Mouse (Mus musculus): ENCODE results near the gene Naglu.

DNA sequence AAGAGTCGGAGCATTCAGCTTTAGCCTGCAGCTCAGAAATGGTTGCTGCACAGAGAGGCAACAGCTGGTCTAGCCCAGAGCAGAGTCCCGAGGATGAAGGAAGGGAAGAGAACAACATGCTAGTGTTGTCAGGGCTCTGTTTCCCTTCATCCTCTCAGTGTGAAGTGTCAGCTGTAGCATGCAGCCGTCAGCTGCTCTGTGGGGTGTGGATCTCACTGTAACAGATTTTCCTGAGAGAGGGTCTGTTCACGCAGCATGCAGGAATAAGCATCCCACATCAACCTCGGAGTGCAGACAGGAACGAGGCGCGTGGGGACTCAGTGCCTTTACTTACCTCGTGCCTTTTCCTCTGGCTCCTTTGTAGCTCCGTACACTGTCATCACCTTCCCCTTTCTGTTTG is 32.0 kb upstream of the Naglu start:
- TF ChIP-seq CTCF (IDR thresholded peaks at IDR 0.05; ENCODE audit: low read depth, low read length) (no peak), POLR2A (IDR thresholded peaks at IDR 0.05; ENCODE audit: extremely low read depth, insufficient read depth, low read length) (no peak)

All from liver, adult 2 months (tissue).